Mouse (Mus musculus) yolk sac, embryonic 10.5 days (tissue): ENCODE data around the gene Lrmda.

ENCODE experiments used
- DNase-seq: peaks from one replicate; pipeline ENCODE4 v3.0.0-alpha.2; 2017; ENCODE audit warnings: low spot score

The Lrmda gene

GRCm38 (mm10) chr14:22326218-22326964, 306.9 kb downstream of the Lrmda start:
- no peak for DNase-seq

- no peak for DNase-seq
Observed at GRCm38 (mm10) chr14:22329191-22329590, 309.7 kb downstream of the Lrmda start.

GRCm38 (mm10) chr14:22335101-22335820, 315.7 kb downstream of the Lrmda start:
- DNase-seq, result no peak

GRCm38 (mm10) chr14:22339176-22339575, 319.7 kb downstream of the Lrmda start:
- no peak for DNase-seq

GRCm38 (mm10) chr14:22343357-22343756, 323.8 kb downstream of the Lrmda start:
- DNase-seq, result no peak

- no peak for DNase-seq
Observed at GRCm38 (mm10) chr14:22345248-22345647, 325.7 kb downstream of the Lrmda start.

- DNase-seq, result no peak
Observed at GRCm38 (mm10) chr14:22353626-22354025, 334.1 kb downstream of the Lrmda start.

- no peak for DNase-seq
Observed at GRCm38 (mm10) chr14:22354769-22355574, 335.5 kb downstream of the Lrmda start.

GRCm38 (mm10) chr14:22357991-22358503, 338.5 kb downstream of the Lrmda start:
- DNase-seq, result no peak

- DNase-seq, result no peak
Observed at GRCm38 (mm10) chr14:22364010-22364748, 344.7 kb downstream of the Lrmda start.

GRCm38 (mm10) chr14:22364771-22365355, 345.4 kb downstream of the Lrmda start:
- DNase-seq, result no peak

- DNase-seq, result no peak
Observed at GRCm38 (mm10) chr14:22367615-22368014, 348.1 kb downstream of the Lrmda start.

GRCm38 (mm10) chr14:22371136-22371535, 351.6 kb downstream of the Lrmda start:
- DNase-seq, result no peak

- DNase-seq, result no peak
Observed at GRCm38 (mm10) chr14:22372666-22373360, 353.3 kb downstream of the Lrmda start.

- no peak for DNase-seq
Observed at GRCm38 (mm10) chr14:22373361-22373745, 353.8 kb downstream of the Lrmda start.

GRCm38 (mm10) chr14:22377148-22377547, 357.6 kb downstream of the Lrmda start:
- no peak for DNase-seq

- no peak for DNase-seq
Observed at GRCm38 (mm10) chr14:22382101-22382500, 362.6 kb downstream of the Lrmda start.

- no peak for DNase-seq
Observed at GRCm38 (mm10) chr14:22393616-22394015, 374.1 kb downstream of the Lrmda start.

GRCm38 (mm10) chr14:22402411-22402810, 382.9 kb downstream of the Lrmda start:
- no peak for DNase-seq

- no peak for DNase-seq
Observed at GRCm38 (mm10) chr14:22406623-22407022, 387.1 kb downstream of the Lrmda start.

- DNase-seq, result no peak
Observed at GRCm38 (mm10) chr14:22410826-22411225, 391.3 kb downstream of the Lrmda start.
